Mouse (Mus musculus) heart, adult 2 months (tissue): ENCODE measurements around the gene Tcp1. TPM values are rescaled to one million over a fixed set of nuclear protein-coding genes. Genes with fewer than 3 reads are reported as not detected.
"Not testable (repeated sequence)": the region's sequence is repeated elsewhere in the genome, so short reads cannot be mapped to it uniquely, and the experiment has no call there.

Source experiments
- DNase-seq, 2 experiments: peaks; one replicate each; pipeline ENCODE4 v3.0.0; 2021
- H3K27ac ChIP-seq: fragments of 200-600 bp; 2 replicates; pipeline ENCODE4 v1.8.1; 2022
- H3K27me3 ChIP-seq: fragments of 200-500 bp; 2 replicates; pipeline ENCODE4 v1.6.1; 2012; ENCODE audit warnings: mild to moderate bottlenecking, low read length, inconsistent platforms, mixed read lengths; ENCODE audit not compliant: control insufficient read depth, insufficient read depth
- H3K36me3 ChIP-seq: fragments of 200-500 bp; 2 replicates; pipeline ENCODE4 v1.6.1; 2012; ENCODE audit warnings: low read length, inconsistent platforms; ENCODE audit not compliant: control insufficient read depth, insufficient read depth
- H3K4me1 ChIP-seq: fragments of 200-500 bp; 2 replicates; pipeline ENCODE4 v1.6.1; 2011; ENCODE audit warnings: low read length; ENCODE audit not compliant: control insufficient read depth, insufficient read depth
- H3K4me3 ChIP-seq: fragments of 200-600 bp; 2 replicates; pipeline ENCODE4 v1.8.1; 2022
- H3K79me2 ChIP-seq: fragments of 200-500 bp; replicated peaks from 2 replicates; pipeline ENCODE4 v1.6.1; 2012; ENCODE audit warnings: mild to moderate bottlenecking, inconsistent platforms, low read length, moderate library complexity, mixed read lengths; ENCODE audit not compliant: control insufficient read depth, insufficient read depth
- H3K9ac ChIP-seq: fragments of 200-500 bp; 2 replicates; pipeline ENCODE4 v1.6.1; 2012; ENCODE audit warnings: low read depth, mild to moderate bottlenecking, control low read depth, inconsistent platforms, low read length, mixed read lengths
- CTCF ChIP-seq: fragments of 200-600 bp; IDR thresholded peaks from 2 replicates; pipeline ENCODE4 v1.8.1; 2022; ENCODE audit warnings: antibody characterized with exemption, mild to moderate bottlenecking, moderate library complexity
- EP300 ChIP-seq: fragments of 200-500 bp; IDR thresholded peaks from 2 replicates; pipeline ENCODE4 v1.6.1; 2011; ENCODE audit warnings: low read depth, low read length, control low read depth; ENCODE audit not compliant: insufficient read depth
- POLR2A ChIP-seq: fragments of 200-500 bp; IDR thresholded peaks from 2 replicates; pipeline ENCODE4 v1.6.1; 2011; ENCODE audit warnings: mild to moderate bottlenecking, low read depth, low read length, control low read depth; ENCODE audit not compliant: insufficient read depth
- WGBS: fragments of 180-500 bp; shearing (Covaris S2); methylation state at CpG from one replicate; pipeline ENCODE4 v1.1.7; 2018; 5-methylcytosine and 5-hydroxymethylcytosine counted together
- intact Hi-C: fragments of 180-260 bp; cut with DNase I; formaldehyde crosslinking; loops from one replicate; pipeline ENCODE4 v1.15.1; 2025
- polyA plus RNA-seq: library from polyadenylated mRNA; depleted of rRNA; stranded (reverse); fragments of >200 nt; gene quantifications from 2 replicates; pipeline ENCODE4 v1.2.3, GENCODE M21; 2012
- total RNA-seq, 2 experiments: library from RNA; stranded (reverse); gene quantifications; 2 replicates each; pipeline ENCODE4 v1.2.3; 2021

Gene Tcp1
- total and polyA plus RNA-seq, 3 experiments: 68.6 to 196 (median 176) TPM

GRCm38 (mm10) chr17:12916588-12917380, 1.3 kb downstream of the Tcp1 start:
- intact Hi-C loops: loop anchor here (2.0 to 5.0 kb wide), 3 partner anchors 46 to 94 kb away; partner anchors contain the start of gene Acat2
- peaks cover 7% of the 10 kb centered on the region for H3K36me3 ChIP-seq
- no peaks in the 10 kb centered on the region for H3K27me3 ChIP-seq
- peak overlapping the region; percentile 91 for H3K9ac ChIP-seq
- under 1% methylated on average over 40 of the region's 40 CpGs for WGBS
- no peaks in the 10 kb centered on the region for H3K79me2 ChIP-seq
- TF ChIP-seq POLR2A: no peak
- no peak for TF ChIP-seq CTCF
- no peak for TF ChIP-seq EP300
- no peak for DNase-seq
- peak overlapping the region; percentile 86 for H3K4me3 ChIP-seq
- H3K4me1 ChIP-seq: peaks cover 2% of the 10 kb centered on the region; the same call in 1 of the 2 replicates
- H3K27ac ChIP-seq: peak overlapping the region; percentile 93

- 86% methylated on average over 1 of the region's 1 CpGs for WGBS
- Histone ChIP-seq H3K36me3 (peaks cover 18% of the 10 kb centered on the region), H3K9ac (no peak overlapping the region), H3K4me1 (no peaks in the 10 kb centered on the region), H3K27me3 (no peaks in the 10 kb centered on the region), H3K27ac (no peak overlapping the region), H3K4me3 (no peak overlapping the region), H3K79me2 (no peaks in the 10 kb centered on the region)
- intact Hi-C loops: no loop called here
- DNase-seq: no peak
- no peak for TF ChIP-seq EP300
- no peak for TF ChIP-seq CTCF
- TF ChIP-seq POLR2A: no peak
These were observed 5.6 kb downstream of the Tcp1 start for GRCm38 (mm10) chr17:12921073-12921472.

GRCm38 (mm10) chr17:12925001-12925400, 9.5 kb downstream of the Tcp1 start:
- no peak for DNase-seq
- H3K79me2 ChIP-seq: no peaks in the 10 kb centered on the region
- H3K36me3 ChIP-seq: peaks cover 14% of the 10 kb centered on the region
- no peak overlapping the region for H3K27ac ChIP-seq
- no peak overlapping the region for H3K4me3 ChIP-seq
- intact Hi-C loops: no loop called here
- TF ChIP-seq POLR2A: no peak
- no peak for TF ChIP-seq EP300
- TF ChIP-seq CTCF: no peak
- H3K9ac ChIP-seq: no peak overlapping the region
- 71% methylated on average over 3 of the region's 3 CpGs for WGBS
- no peaks in the 10 kb centered on the region for H3K4me1 ChIP-seq
- H3K27me3 ChIP-seq: no peaks in the 10 kb centered on the region

- 90% methylated on average over 8 of the region's 8 CpGs for WGBS
- Histone ChIP-seq H3K9ac (no peak overlapping the region), H3K4me3 (no peak overlapping the region), H3K27me3 (no peaks in the 10 kb centered on the region), H3K36me3 (peaks cover 12% of the 10 kb centered on the region), H3K27ac (no peak overlapping the region), H3K4me1 (no peaks in the 10 kb centered on the region), H3K79me2 (no peaks in the 10 kb centered on the region)
- TF ChIP-seq EP300: no peak
- no peak for TF ChIP-seq POLR2A
- DNase-seq: no peak
- intact Hi-C loops: no loop called here
These were observed 10.2 kb downstream of the Tcp1 start for GRCm38 (mm10) chr17:12925703-12926180.

GRCm38 (mm10) chr17:12931576-12931975, 16.1 kb downstream of the Tcp1 start:
- H3K9ac ChIP-seq, H3K36me3 ChIP-seq, DNase-seq, H3K27me3 ChIP-seq, H3K4me3 ChIP-seq, intact Hi-C loops, H3K4me1 ChIP-seq, H3K79me2 ChIP-seq, H3K27ac ChIP-seq: not testable (repeated sequence)
- WGBS: 94% methylated on average over 5 of the region's 5 CpGs

GRCm38 (mm10) chr17:12935719-12936118, 20.2 kb downstream of the Tcp1 start:
- Histone ChIP-seq H3K27ac (no peak overlapping the region), H3K36me3 (no peaks in the 10 kb centered on the region), H3K4me3 (no peak overlapping the region), H3K4me1 (no peaks in the 10 kb centered on the region), H3K27me3 (no peaks in the 10 kb centered on the region; the same call in 1 of the 2 replicates), H3K9ac (no peak overlapping the region), H3K79me2 (no peaks in the 10 kb centered on the region)
- intact Hi-C loops: no loop called here
- WGBS: 60% methylated on average over 4 of the region's 4 CpGs
- DNase-seq: no peak
- TF ChIP-seq CTCF (no peak), POLR2A (no peak), EP300 (no peak)
